Mouse (Mus musculus) neutrophil, adult 5-6 weeks (primary cell): ENCODE data around the gene BC035947. TPM values are rescaled to one million over a fixed set of nuclear protein-coding genes. Genes with fewer than 3 reads are reported as not detected.
"Not testable (repeated sequence)": the region's sequence is repeated elsewhere in the genome, so short reads cannot be mapped to it uniquely, and the experiment has no call there.

Experiments
- ATAC-seq: fragments of 151-379, 151-347 bp; 2 replicates; pipeline ENCODE4 v1.8.0; 2017; ENCODE audit warnings: mild to moderate bottlenecking, moderate TSS enrichment; ENCODE audit not compliant: insufficient number of reproducible peaks, poor library complexity, low FRiP score, severe bottlenecking; ENCODE audit errors: extremely low read depth
- total RNA-seq: library from RNA; stranded (forward); fragments of 200-1000 nt; gene quantifications from 2 replicates; pipeline ENCODE4 v1.2.3, GENCODE M21; 2017

BC035947 gene
- total RNA-seq, 1 experiment from 2014 or later = not detected

- no peak for ATAC-seq
These were observed 4.8 kb downstream of the BC035947 start for GRCm38 (mm10) chr1:78507137-78507536.

GRCm38 (mm10) chr1:78502527-78502926 is 9.4 kb downstream of the BC035947 start:
- ATAC-seq = no peak

GRCm38 (mm10) chr1:78501856-78502255 is 10.1 kb downstream of the BC035947 start:
- ATAC-seq = not testable (repeated sequence)

- no peak for ATAC-seq
These were observed 10.9 kb downstream of the BC035947 start for GRCm38 (mm10) chr1:78501036-78501435.

GRCm38 (mm10) chr1:78490143-78490542 is 21.8 kb downstream of the BC035947 start:
- ATAC-seq = peak; percentile 18; the same call in 1 of the 2 replicates

GRCm38 (mm10) chr1:78488752-78489492 is 23.0 kb downstream of the BC035947 start, which contains the start of gene Farsb:
Gene Farsb, minus strand, starts transcription at chr1:78488897.
- peak; percentile 85 for ATAC-seq

- no peak for ATAC-seq
These were observed 23.6 kb downstream of the BC035947 start for GRCm38 (mm10) chr1:78488427-78488751.

- ATAC-seq = no peak
These were observed 27.6 kb downstream of the BC035947 start for GRCm38 (mm10) chr1:78484361-78484760.

- ATAC-seq = no peak
These were observed 28.5 kb downstream of the BC035947 start for GRCm38 (mm10) chr1:78483430-78483829.

GRCm38 (mm10) chr1:78472441-78472840 is 39.5 kb downstream of the BC035947 start:
- ATAC-seq = no peak

GRCm38 (mm10) chr1:78454659-78455058 is 57.3 kb downstream of the BC035947 start:
- ATAC-seq = 0 out of 2 replicates have a peak, but pooled peaks have one; percentile 30

GRCm38 (mm10) chr1:78453886-78454285 is 58.1 kb downstream of the BC035947 start:
- no peak for ATAC-seq

- ATAC-seq = no peak
These were observed 59.4 kb downstream of the BC035947 start for GRCm38 (mm10) chr1:78452544-78452943.

GRCm38 (mm10) chr1:78451070-78451854 is 60.7 kb downstream of the BC035947 start:
- no peak for ATAC-seq

GRCm38 (mm10) chr1:78448091-78448490 is 63.9 kb downstream of the BC035947 start:
- ATAC-seq = no peak

Other genes starting within 250 kb of the BC035947 start
- 0.23 and 0.49 TPM in 2 replicates for gene Sgpp2, start 201.8 kb downstream of the BC035947 start, total RNA-seq
- 28.6 and 29.2 TPM in 2 replicates for gene Farsb, start 23.3 kb downstream of the BC035947 start, total RNA-seq
- gene Mogat1, start 1.2 kb downstream of the BC035947 start, total RNA-seq = 1.6 TPM in 1 of 2 replicates, not detected in the other
- 15.5 and 20.7 TPM in 2 replicates for gene Acsl3, start 145.7 kb upstream of the BC035947 start, total RNA-seq
- 8.8 and 10.1 TPM in 2 replicates for gene Utp14b, start 145.9 kb upstream of the BC035947 start, total RNA-seq